Mouse (Mus musculus) embryo, embryonic 10.5 days (tissue): Measurements from ENCODE around the gene Ttyh2.
A peak's percentile ranks its signal among the peaks of the same experiment; 100 is the strongest.
"Not testable (repeated sequence)": the region's sequence is repeated elsewhere in the genome, so short reads cannot be mapped to it uniquely, and the experiment has no call there.

Experiments
- DNase-seq: peaks from one replicate; pipeline ENCODE4 v3.0.0-alpha.2; 2015; ENCODE audit warnings: low spot score

Gene Ttyh2

GRCm38 (mm10) chr11:114662161-114662560 lies 13.1 kb upstream of the Ttyh2 start:
- DNase-seq, result no peak

- DNase-seq, result peak; percentile 77
Measured at GRCm38 (mm10) chr11:114662746-114663362, 12.4 kb upstream of the Ttyh2 start.

GRCm38 (mm10) chr11:114664164-114664563 lies 11.1 kb upstream of the Ttyh2 start:
- no peak for DNase-seq

GRCm38 (mm10) chr11:114665463-114665862 lies 9.8 kb upstream of the Ttyh2 start:
- DNase-seq, result no peak

- DNase-seq, result no peak
Measured at GRCm38 (mm10) chr11:114666786-114667185, 8.4 kb upstream of the Ttyh2 start.

- no peak for DNase-seq
Measured at GRCm38 (mm10) chr11:114667236-114667931, 7.8 kb upstream of the Ttyh2 start.

- peak; percentile 69 for DNase-seq
Measured at GRCm38 (mm10) chr11:114667932-114668285, 7.3 kb upstream of the Ttyh2 start.

GRCm38 (mm10) chr11:114668301-114668710 lies 6.9 kb upstream of the Ttyh2 start, which contains the start of gene Rpl38:
Gene Rpl38 (plus strand): TSS chr11:114668524.
- peak; percentile 99 for DNase-seq

GRCm38 (mm10) chr11:114668741-114669623 lies 6.2 kb upstream of the Ttyh2 start:
- DNase-seq, result peak; percentile 85

GRCm38 (mm10) chr11:114669651-114670168 lies 5.5 kb upstream of the Ttyh2 start:
- DNase-seq, result no peak

- no peak for DNase-seq
Measured at GRCm38 (mm10) chr11:114671147-114671546, 4.1 kb upstream of the Ttyh2 start.

- DNase-seq, result peak; percentile 75
Measured at GRCm38 (mm10) chr11:114672794-114673718, 2.2 kb upstream of the Ttyh2 start.

GRCm38 (mm10) chr11:114673719-114674050 lies 1.5 kb upstream of the Ttyh2 start:
- no peak for DNase-seq

GRCm38 (mm10) chr11:114674180-114674579 lies 1.1 kb upstream of the Ttyh2 start:
- DNase-seq, result no peak

- DNase-seq, result not testable (repeated sequence)
Measured at GRCm38 (mm10) chr11:114674796-114675195, 435 bp upstream of the Ttyh2 start.

- DNase-seq, result no peak
Measured at GRCm38 (mm10) chr11:114675826-114676401, 683 bp downstream of the Ttyh2 start.

GRCm38 (mm10) chr11:114676431-114676830 lies 1.2 kb downstream of the Ttyh2 start:
- no peak for DNase-seq

- DNase-seq, result no peak
Measured at GRCm38 (mm10) chr11:114676896-114677530, 1.8 kb downstream of the Ttyh2 start.

GRCm38 (mm10) chr11:114679582-114679981 lies 4.4 kb downstream of the Ttyh2 start:
- DNase-seq, result no peak

- DNase-seq, result no peak
Measured at GRCm38 (mm10) chr11:114680291-114680690, 5.1 kb downstream of the Ttyh2 start.

- no peak for DNase-seq
Measured at GRCm38 (mm10) chr11:114681054-114681453, 5.8 kb downstream of the Ttyh2 start.
